Mouse (Mus musculus) mouse trophoblast stem cell (cell line): ENCODE results near the gene Sirpa.

Experiments
- in situ Hi-C, 2 experiments: fragments of 300-500 bp; cut with MseI, MboI; formaldehyde crosslinking; loops; 2 replicates in 1 of 2; 3 replicates in 1 of 2; pipeline ENCODE4 v1.15.1; 2025

Sirpa gene

GRCm38 (mm10) chr2:129592459-129593140 lies at the start of gene Sirpa:
Gene Sirpa (plus strand): TSS chr2:129592835.
- in situ Hi-C loops, result no loop called here

- in situ Hi-C loops, result no loop called here
Observed at GRCm38 (mm10) chr2:129544448-129544847, 48.2 kb upstream of the Sirpa start.

DNA sequence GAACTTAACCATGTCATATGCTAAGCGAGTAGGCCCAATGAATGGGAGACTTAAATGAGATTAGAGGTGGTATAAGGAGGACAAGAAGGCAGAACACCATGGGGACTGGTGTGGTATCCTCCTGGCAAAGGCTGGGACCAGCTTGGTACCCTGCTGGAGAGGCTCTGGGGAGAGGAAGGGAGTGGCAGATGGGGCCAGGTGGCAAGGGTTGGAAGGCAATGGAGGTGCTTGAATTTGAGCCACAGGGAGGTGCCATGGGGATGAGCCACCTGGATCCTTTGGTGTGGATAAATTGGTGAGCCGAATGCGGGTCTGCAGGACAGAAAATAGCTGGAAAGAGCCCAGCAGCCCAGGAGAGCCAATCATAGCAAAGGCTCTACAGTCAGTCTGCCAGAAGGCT lies 47.7 kb upstream of the Sirpa start:
- in situ Hi-C loops, result no loop called here

DNA sequence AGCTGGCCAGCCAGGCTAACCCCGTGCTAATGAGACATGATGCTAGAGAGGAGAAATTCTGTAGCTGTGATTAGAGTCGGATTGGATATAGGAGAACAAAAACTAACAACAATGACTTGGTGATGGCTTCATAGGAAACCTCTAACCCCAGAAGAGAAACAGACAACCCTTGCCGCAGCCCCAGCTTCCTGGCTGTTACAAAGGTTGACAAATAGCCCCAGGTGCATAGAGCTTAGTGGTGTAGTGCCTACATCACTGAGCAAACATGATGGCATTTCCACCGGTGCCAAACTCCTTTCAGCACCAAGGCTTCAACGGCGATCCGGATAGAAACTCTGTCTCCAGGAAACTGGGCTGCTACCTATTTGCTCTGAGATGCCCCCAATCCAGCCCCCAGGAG lies 47.0 kb upstream of the Sirpa start:
- in situ Hi-C loops, result no loop called here

- in situ Hi-C loops, result no loop called here
Observed at GRCm38 (mm10) chr2:129546772-129547171, 45.9 kb upstream of the Sirpa start.

GRCm38 (mm10) chr2:129549537-129550135 lies 43.0 kb upstream of the Sirpa start:
- in situ Hi-C loops, result no loop called here

DNA sequence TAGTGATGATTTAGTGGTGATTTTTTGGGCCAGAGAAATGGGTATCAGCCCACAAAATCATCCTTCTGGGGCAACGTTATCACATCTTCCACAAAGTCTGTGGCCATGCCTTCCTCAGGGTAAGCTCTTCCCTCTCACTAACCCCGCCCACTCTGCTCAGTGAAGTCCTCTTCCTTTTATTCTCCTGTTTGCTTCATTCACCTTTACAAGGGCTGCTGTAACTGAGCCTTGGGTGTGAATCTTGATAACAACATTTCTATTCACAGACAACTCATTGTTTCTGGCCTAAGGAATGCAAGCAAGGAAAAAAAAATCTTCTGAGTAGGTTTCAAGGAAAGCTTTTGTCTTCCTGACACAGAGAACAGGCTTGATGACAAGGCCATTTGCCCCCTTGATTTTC lies 41.9 kb upstream of the Sirpa start:
- in situ Hi-C loops, result no loop called here

DNA sequence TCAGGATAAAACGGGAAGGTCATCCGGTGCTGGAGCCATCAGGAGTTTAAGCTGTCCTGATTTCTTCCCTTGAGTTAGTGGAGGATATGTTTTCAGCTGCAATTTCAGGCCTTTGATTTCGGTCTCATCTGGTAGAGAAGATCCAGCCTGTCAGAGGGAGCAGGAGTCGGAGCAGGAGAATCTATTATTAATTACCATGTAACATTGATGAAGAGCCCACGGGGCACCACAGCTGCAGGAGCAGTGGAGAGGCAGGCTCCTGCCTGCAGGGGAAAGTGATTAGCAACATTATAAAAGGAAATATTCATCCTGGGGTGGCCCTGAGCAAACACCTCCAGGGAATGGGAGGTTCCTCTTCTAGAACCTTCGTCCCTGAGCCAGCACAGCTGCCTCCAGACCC lies 36.6 kb upstream of the Sirpa start:
- in situ Hi-C loops, result no loop called here

GRCm38 (mm10) chr2:129558008-129558874 lies 34.4 kb upstream of the Sirpa start:
- in situ Hi-C loops, result no loop called here

GRCm38 (mm10) chr2:129558875-129559219 lies 33.8 kb upstream of the Sirpa start:
- in situ Hi-C loops, result no loop called here

GRCm38 (mm10) chr2:129561796-129562195 lies 30.8 kb upstream of the Sirpa start:
- in situ Hi-C loops, result no loop called here

DNA sequence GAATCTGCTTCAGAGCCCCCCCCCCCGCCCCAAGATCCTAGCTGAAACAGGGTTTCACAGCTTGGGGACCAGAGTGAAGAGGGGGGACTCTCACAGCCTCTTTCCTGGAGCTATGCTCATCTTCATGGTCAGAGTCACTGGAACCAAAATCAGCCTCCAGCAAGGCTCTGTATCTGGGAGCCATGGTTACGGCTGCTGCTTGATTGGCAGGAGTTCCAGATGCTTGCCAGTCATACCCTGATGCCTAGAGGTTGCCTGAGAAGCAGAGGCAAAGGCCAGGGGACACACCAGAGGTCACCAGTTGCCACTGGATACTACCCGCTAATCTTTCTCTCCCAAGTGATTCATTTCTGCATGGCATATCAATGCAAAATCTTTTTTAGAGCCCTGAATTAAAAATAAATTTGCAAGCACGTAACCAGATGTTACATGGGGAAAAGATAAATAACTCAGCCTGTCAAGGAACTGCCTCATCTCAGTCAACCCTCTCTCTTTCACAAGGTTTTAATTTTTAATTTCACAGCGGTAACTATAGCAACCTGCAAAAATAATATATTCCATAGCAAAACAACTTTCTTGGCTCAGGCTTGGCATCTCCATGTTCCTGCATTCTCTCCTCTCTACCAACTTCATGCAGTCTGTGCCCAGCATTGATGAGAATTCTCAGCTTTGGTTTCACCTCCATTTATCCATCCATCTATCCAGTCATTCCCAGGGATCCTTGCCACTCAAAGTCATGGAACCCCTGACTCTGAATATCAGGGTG lies 28.5 kb upstream of the Sirpa start:
- in situ Hi-C loops, result no loop called here

- in situ Hi-C loops, result no loop called here
Observed at GRCm38 (mm10) chr2:129569120-129569519, 23.5 kb upstream of the Sirpa start.

- in situ Hi-C loops, result no loop called here
Observed at GRCm38 (mm10) chr2:129569556-129569955, 23.1 kb upstream of the Sirpa start.

DNA sequence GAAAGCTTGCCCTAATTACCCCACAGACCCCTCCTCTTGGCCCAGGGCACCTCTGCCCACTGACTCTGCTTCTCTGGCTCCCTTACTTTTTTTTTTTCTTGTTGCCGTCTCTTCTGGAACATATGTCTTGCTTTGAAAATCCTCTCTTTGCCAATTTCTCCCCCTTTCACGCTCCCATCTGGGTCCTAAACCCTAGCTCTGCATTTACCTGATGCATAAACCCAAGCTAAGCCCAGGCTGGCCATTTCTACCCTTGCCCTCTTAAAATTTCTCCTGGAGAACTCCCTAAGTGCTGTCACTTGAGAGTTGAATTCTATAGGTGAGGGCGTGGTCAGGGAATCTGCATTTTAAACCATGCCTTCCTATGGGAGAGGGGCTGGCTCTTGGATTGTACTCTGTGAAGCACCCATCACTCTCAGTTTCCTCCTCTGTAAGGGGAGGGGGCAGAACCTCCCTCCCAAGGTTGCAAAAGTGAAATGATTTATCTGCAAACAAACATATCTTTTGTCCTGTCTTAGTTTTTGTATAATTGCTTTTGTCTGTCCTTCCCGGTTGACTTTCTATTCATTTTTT lies 18.8 kb upstream of the Sirpa start:
- in situ Hi-C loops, result no loop called here

GRCm38 (mm10) chr2:129574395-129575046 lies 18.1 kb upstream of the Sirpa start:
- in situ Hi-C loops, result no loop called here

DNA sequence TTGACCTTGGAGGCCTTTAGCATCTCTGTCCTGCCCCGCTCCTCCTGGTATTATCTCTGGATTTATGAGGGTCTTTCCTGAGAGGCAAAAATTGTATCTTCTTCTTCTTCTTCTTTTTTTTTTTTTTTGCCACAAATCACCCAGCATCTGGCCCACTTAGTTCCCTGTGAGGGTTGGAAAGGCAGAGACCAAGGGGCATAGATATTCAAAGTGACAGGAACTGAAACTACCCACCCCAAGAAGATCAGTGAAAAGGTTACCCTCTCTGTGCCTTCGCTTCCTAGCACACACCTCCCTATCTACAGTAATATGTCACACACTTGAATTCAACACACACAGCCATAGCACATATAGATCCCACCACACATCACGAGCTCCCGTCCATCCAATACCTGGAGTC lies 17.5 kb upstream of the Sirpa start:
- in situ Hi-C loops, result no loop called here

- in situ Hi-C loops, result no loop called here
Observed at GRCm38 (mm10) chr2:129576611-129577447, 15.8 kb upstream of the Sirpa start.

GRCm38 (mm10) chr2:129580656-129581055 lies 12.0 kb upstream of the Sirpa start:
- in situ Hi-C loops, result no loop called here

DNA sequence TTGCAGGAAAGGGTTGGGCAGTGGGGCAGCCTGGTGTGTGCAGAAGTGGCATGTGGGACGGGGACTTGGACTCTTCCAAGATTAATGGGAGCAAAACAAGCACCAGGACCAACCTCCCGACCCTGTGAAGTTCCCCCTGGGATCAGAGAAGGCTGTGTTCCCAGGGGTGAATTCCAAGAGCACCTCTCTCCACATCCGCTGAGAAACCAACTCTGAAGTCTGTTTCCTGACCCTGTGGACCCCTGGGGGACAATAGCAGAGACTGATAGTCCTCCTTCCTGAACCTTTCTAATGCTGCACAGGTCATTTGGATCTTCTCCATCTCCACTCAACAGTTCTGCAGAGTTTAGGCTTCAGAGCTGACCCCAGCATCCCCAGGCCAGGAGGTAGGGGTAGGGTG lies 10.8 kb upstream of the Sirpa start:
- in situ Hi-C loops, result no loop called here
